Mouse (Mus musculus): ENCODE data around the gene Atxn1.

GRCm38 (mm10) chr13:45558367-45558766 is 406.4 kb downstream of the Atxn1 start:
- TF ChIP-seq POLR2A (IDR thresholded peaks at IDR 0.05; ENCODE audit: extremely low read depth, insufficient read depth, low read length): no peak
- TF ChIP-seq CTCF (IDR thresholded peaks at IDR 0.05; ENCODE audit: extremely low read depth, insufficient read depth, low read length): no peak

All from cortical plate, adult 2 months (tissue).